Mouse (Mus musculus): ENCODE data around the gene Hlcs. TPM values are rescaled to one million over a fixed set of nuclear protein-coding genes. Genes with fewer than 3 reads are reported as not detected.

The Hlcs gene
- 5.2 TPM for polyA plus RNA-seq (2014; fragmentation: Illumina TruSeq; extraction: RNeasy Lipid Tissue Mini Kit (QIAGEN cat#74804); ENCODE audit: low read depth, low replicate concordance)

GRCm38 (mm10) chr16:94313229-94314030, at the start of gene Hlcs:
Gene Hlcs, minus strand, starts transcription at chr16:94313571.

GRCm38 (mm10) chr16:94327781-94328711, 14.7 kb upstream of the Hlcs start, which contains the start of gene Ripply3:
Gene Ripply3, plus strand, starts transcription at chr16:94328420.

GRCm38 (mm10) chr16:94084711-94085602, 228.4 kb downstream of the Hlcs start, which contains the start of gene Sim2:
Gene Sim2, plus strand, starts transcription at chr16:94084931.

Other genes with a start within 250 kb of the Hlcs start
- gene Sim2, start 228.6 kb downstream of the Hlcs start, polyA plus RNA-seq (2014; fragmentation: Illumina TruSeq; extraction: RNeasy Lipid Tissue Mini Kit (QIAGEN cat#74804); ENCODE audit: low read depth, low replicate concordance) = not detected
- 2.2 TPM for gene Ripply3, start 14.8 kb upstream of the Hlcs start, polyA plus RNA-seq (2014; fragmentation: Illumina TruSeq; extraction: RNeasy Lipid Tissue Mini Kit (QIAGEN cat#74804); ENCODE audit: low read depth, low replicate concordance)
- 20.6 TPM for gene Ttc3, start 57.0 kb upstream of the Hlcs start, polyA plus RNA-seq (2014; fragmentation: Illumina TruSeq; extraction: RNeasy Lipid Tissue Mini Kit (QIAGEN cat#74804); ENCODE audit: low read depth, low replicate concordance)
- 127 TPM for gene Pigp, start 58.3 kb upstream of the Hlcs start, polyA plus RNA-seq (2014; fragmentation: Illumina TruSeq; extraction: RNeasy Lipid Tissue Mini Kit (QIAGEN cat#74804); ENCODE audit: low read depth, low replicate concordance)
- 13.3 TPM for gene Vps26c, start 213.3 kb upstream of the Hlcs start, polyA plus RNA-seq (2014; fragmentation: Illumina TruSeq; extraction: RNeasy Lipid Tissue Mini Kit (QIAGEN cat#74804); ENCODE audit: low read depth, low replicate concordance)

Data from liver, adult 10 weeks (tissue).